Mouse (Mus musculus): ENCODE data around the gene 4933430I17Rik.
A peak's percentile ranks its signal among the peaks of the same experiment; 100 is the strongest.

4933430I17Rik gene

GRCm38 (mm10) chr4:62503374-62503970 is 21.7 kb upstream of the 4933430I17Rik start, which contains the start of gene Hdhd3:
TSS of gene Hdhd3 (minus strand) at chr4:62503467.
- no peak for DNase-seq (ENCODE audit: low spot score in 2 of 2)

- no peak for DNase-seq (ENCODE audit: low spot score in 2 of 2)
These were observed 19.2 kb upstream of the 4933430I17Rik start for GRCm38 (mm10) chr4:62505991-62506390.

- DNase-seq (ENCODE audit: low spot score in 2 of 2) = peak; percentile 44 to 73
These were observed 18.4 kb upstream of the 4933430I17Rik start for GRCm38 (mm10) chr4:62506798-62507197.

GRCm38 (mm10) chr4:62508839-62509238 is 16.3 kb upstream of the 4933430I17Rik start:
- DNase-seq (ENCODE audit: low spot score in 2 of 2) = no peak

- DNase-seq (ENCODE audit: low spot score in 2 of 2) = peak in 1 of 2 experiments; percentile 67
These were observed 15.2 kb upstream of the 4933430I17Rik start for GRCm38 (mm10) chr4:62509946-62510345.

GRCm38 (mm10) chr4:62513998-62514506 is 11.1 kb upstream of the 4933430I17Rik start:
- peak in 1 of 2 experiments; percentile 63 for DNase-seq (ENCODE audit: low spot score in 2 of 2)

- peak in 1 of 2 experiments; percentile 62 for DNase-seq (ENCODE audit: low spot score in 2 of 2)
These were observed 10.2 kb upstream of the 4933430I17Rik start for GRCm38 (mm10) chr4:62514995-62515394.

- peak; percentile 38 to 69 for DNase-seq (ENCODE audit: low spot score in 2 of 2)
These were observed 9.7 kb upstream of the 4933430I17Rik start for GRCm38 (mm10) chr4:62515490-62515889.

- DNase-seq (ENCODE audit: low spot score in 2 of 2) = peak; percentile 57 to 75
These were observed 9.1 kb upstream of the 4933430I17Rik start for GRCm38 (mm10) chr4:62516079-62516478.

- peak; percentile 87 to 88 for DNase-seq (ENCODE audit: low spot score in 2 of 2)
These were observed 8.6 kb upstream of the 4933430I17Rik start for GRCm38 (mm10) chr4:62516579-62516978.

GRCm38 (mm10) chr4:62517046-62517445 is 8.1 kb upstream of the 4933430I17Rik start:
- DNase-seq (ENCODE audit: low spot score in 2 of 2) = peak; percentile 39 to 69

GRCm38 (mm10) chr4:62517538-62518415 is 7.4 kb upstream of the 4933430I17Rik start:
- DNase-seq (ENCODE audit: low spot score in 2 of 2) = peak in 1 of 2 experiments; percentile 60

GRCm38 (mm10) chr4:62518416-62519121 is 6.6 kb upstream of the 4933430I17Rik start:
- DNase-seq (ENCODE audit: low spot score in 2 of 2) = peak; percentile 28 to 69

- DNase-seq (ENCODE audit: low spot score in 2 of 2) = peak in 1 of 2 experiments; percentile 58
These were observed 5.9 kb upstream of the 4933430I17Rik start for GRCm38 (mm10) chr4:62519122-62519848.

- DNase-seq (ENCODE audit: low spot score in 2 of 2) = peak; percentile 84 to 92
These were observed 5.3 kb upstream of the 4933430I17Rik start, which contains the start of gene Alad for GRCm38 (mm10) chr4:62519849-62520233. TSS of gene Alad (minus strand) at chr4:62519918.

- no peak for DNase-seq (ENCODE audit: low spot score in 2 of 2)
These were observed 4.2 kb upstream of the 4933430I17Rik start for GRCm38 (mm10) chr4:62520892-62521400.

GRCm38 (mm10) chr4:62525489-62525811 is 281 bp downstream of the 4933430I17Rik start:
- no peak for DNase-seq (ENCODE audit: low spot score in 2 of 2)

GRCm38 (mm10) chr4:62526256-62526655 is 1.1 kb downstream of the 4933430I17Rik start:
- no peak for DNase-seq (ENCODE audit: low spot score in 2 of 2)

- DNase-seq (ENCODE audit: low spot score in 2 of 2) = no peak
These were observed 2.5 kb downstream of the 4933430I17Rik start for GRCm38 (mm10) chr4:62527655-62528054.

GRCm38 (mm10) chr4:62533729-62534128 is 8.6 kb downstream of the 4933430I17Rik start:
- no peak for DNase-seq (ENCODE audit: low spot score in 2 of 2)

GRCm38 (mm10) chr4:62541802-62542201 is 16.6 kb downstream of the 4933430I17Rik start:
- DNase-seq (ENCODE audit: low spot score in 2 of 2) = no peak

All from spleen, postnatal 4 days (tissue).